Mouse (Mus musculus) 3134 (cell line): Measurements from ENCODE around the gene Myl7.
"Not testable (repeated sequence)": the region's sequence is repeated elsewhere in the genome, so short reads cannot be mapped to it uniquely, and the experiment has no call there.

Experiments used
- DNase-seq: peaks from one replicate; pipeline ENCODE4 v3.0.0-alpha.2; 2011; ENCODE audit warnings: low spot score; ENCODE audit not compliant: insufficient read length; ENCODE audit errors: extremely low read depth

Myl7 gene

DNA sequence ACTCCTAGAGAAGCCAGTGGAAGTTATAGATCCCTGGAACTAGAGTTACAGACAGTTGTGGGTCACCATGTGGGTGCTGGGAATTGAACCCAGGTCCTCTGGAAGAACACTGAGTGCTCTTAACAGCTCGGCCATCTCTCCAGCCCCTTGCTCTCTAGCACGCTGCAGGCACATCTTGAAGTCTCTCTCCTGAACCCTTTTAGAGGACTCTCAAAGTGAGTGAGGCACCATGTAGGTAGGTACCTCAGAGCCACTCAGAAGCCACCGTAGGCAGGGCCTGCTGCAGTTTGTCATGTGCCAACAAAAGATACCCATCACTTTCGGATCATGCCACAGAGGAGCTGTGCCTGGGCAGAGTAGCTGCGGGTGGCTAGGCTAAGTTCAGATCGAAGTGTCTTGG, 6.3 kb upstream of the Myl7 start:
- DNase-seq: no peak

- no peak for DNase-seq
These were observed 5.8 kb upstream of the Myl7 start for GRCm38 (mm10) chr11:5904357-5904756.

- DNase-seq: no peak
These were observed 5.3 kb upstream of the Myl7 start for GRCm38 (mm10) chr11:5903844-5904243.

DNA sequence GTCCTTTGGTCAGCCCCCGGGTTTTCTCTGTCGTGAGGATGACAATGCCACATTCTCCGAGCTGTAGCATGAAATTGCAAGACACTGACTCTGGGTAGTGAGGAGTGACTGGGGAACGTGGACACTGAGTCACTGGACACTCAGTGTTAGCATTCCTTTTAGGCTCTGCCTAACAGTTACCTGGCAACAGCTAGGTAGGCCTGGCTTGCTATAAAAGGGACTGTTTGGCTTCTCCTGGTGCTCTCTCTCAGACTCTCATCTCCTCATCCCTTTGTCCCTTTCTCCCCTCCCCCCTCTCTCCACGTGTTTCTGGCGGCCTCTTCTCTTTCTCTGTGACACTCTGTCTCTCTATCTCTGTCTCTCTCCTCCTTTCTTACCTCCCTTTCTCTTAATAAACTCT, 3.8 kb upstream of the Myl7 start:
- DNase-seq: no peak

DNA sequence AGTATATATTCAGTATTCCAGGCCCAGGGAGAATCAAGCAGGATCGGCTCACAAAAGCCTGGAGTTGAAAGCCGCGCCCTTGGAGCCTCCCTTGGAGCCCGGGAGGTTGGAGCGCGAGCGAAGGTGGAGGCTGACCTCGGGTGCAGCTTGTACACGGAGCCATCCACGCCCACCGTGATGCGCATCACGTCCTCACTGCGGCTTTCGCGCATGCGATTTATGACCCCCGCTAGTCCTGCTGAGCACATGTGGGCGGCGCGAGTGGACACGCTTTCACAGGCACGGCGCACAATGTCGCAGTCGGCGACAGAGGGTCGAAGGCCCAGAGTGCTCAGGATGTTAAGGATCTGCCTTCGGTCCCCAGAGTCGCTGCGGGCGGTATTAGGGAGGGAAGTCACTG, 3.4 kb upstream of the Myl7 start:
- no peak for DNase-seq

- no peak for DNase-seq
These were observed 2.7 kb upstream of the Myl7 start for GRCm38 (mm10) chr11:5901320-5901719.

DNA sequence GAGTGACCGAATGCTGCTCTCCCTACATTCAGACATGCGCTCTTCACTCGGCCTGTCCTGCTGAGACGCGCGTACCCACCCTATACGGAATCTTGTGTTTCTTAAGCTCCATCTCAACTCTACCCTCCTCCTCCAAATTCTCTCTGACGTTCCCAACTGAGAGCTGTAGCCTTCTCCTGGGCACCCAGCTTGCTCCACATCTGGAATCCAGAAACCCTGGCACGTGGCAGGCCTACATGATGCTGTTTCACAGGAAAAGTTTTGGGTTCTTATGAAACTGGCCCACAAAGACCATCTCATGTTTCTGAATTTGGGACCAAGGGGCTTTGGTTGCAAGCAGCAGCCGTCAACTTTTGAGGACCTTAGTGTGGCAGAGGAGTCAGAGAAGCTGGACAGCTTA, 704 bp upstream of the Myl7 start:
- no peak for DNase-seq

- no peak for DNase-seq
These were observed 743 bp downstream of the Myl7 start for GRCm38 (mm10) chr11:5897839-5898238.

- no peak for DNase-seq
These were observed 1.4 kb downstream of the Myl7 start for GRCm38 (mm10) chr11:5897230-5897629.

DNA sequence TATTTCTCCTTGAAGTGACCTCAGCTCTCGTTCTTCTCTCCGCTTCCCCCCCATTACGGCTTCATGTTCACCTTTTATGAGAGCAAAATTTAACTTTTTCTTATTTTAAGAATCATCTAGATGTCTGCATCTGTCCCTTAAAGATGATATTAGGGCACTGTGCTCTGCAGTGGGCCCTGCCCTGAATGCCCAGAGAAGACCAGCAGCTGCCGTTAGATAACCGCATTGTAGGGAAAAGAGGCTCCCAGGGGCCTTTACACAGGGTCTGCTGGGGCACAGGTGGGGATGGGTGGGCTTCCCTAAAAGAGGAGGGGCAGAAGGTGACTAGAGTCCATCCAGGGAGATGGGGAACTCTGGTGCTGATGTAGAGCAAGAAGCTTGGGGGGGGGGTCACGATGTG, 4.8 kb downstream of the Myl7 start:
- no peak for DNase-seq

DNA sequence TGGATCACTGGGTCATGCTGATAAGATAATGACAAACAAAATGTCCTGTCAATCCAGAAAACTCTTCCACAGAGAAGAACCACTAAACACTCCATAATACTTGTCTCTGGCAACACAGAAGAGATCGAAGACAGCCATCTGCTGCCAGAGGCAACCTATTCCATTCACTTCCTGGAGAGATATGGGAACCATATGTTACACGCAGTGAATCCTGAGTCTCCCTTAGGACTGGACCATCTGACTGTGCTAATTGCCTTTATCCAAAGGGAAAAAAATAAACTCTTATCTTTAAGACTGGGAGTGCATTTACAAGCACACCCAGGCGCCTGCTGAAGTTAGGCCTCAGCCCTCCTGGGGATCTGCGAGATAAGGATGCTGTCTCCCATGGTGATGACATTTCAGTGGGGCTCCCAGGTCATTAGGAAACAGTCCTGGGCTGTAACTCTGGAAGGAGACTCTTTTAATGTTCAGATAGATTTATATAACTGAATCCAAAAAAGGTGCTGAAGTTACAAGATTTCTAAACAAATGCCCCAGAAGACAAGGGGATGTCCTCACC, 5.7 kb downstream of the Myl7 start:
- DNase-seq: no peak

DNA sequence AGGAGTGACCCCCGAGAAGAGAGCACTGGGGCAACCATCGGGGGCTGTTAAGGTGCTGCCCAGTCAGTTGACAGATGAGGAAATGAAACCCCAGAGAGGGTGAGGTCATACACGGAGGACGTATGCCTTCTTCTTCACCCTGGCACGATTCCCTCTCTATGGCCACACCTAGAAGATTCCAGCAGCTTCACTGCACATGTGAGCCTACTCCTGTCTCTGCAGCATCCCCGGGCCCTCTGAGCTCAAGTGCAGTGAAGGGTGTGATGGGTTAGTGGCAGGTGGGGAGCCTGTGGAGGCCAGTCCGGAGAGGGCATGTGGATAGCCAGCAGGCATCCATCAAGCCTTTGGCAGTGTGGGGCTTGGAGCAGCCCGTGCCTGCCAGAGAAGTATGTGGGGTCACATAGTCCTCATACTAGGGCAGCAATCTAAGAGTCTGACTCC, 6.4 kb downstream of the Myl7 start:
- no peak for DNase-seq

- DNase-seq: not testable (repeated sequence)
These were observed 10.0 kb downstream of the Myl7 start for GRCm38 (mm10) chr11:5888563-5888962.

DNA sequence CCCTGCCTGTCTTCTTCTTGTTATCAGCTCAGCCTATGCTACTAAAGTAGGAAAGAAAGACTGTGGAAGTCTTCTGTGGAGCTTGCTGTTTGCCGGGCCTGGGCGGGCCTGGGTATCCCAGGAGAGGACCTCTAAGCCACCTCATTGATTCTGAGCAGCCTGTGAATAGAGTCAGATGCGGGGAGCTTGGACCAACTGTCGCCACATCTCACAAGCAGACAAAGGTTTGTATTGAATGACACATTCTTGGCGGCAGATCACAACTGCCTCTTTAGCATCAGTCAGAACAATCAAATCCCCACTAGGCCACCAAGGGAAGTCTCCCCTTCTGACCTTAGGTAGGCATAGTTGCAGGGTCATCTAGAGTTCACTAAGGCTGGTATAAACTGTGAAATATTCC, 11.3 kb downstream of the Myl7 start:
- no peak for DNase-seq

GRCm38 (mm10) chr11:5886187-5886586, 12.4 kb downstream of the Myl7 start:
- DNase-seq: no peak

DNA sequence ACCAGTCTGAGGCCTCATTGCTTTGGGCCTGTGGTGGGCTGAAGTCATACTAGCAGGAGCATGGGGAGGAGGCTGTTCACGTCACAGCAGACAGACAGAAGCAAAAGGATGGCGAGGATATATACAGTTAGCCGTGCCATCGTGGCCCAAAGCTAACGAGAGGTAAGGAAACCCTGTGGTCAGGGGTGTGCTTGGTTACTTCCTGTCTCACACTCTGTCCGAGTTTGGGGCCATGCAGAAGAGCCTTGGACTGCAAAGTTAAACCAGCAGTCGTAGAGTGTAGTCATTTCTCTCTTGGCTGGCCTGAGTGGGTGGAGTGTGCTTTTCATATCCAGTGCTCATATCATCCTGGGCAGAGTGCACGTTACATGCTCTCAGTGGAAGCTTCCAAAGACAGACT, 16.1 kb downstream of the Myl7 start:
- DNase-seq: no peak

DNA sequence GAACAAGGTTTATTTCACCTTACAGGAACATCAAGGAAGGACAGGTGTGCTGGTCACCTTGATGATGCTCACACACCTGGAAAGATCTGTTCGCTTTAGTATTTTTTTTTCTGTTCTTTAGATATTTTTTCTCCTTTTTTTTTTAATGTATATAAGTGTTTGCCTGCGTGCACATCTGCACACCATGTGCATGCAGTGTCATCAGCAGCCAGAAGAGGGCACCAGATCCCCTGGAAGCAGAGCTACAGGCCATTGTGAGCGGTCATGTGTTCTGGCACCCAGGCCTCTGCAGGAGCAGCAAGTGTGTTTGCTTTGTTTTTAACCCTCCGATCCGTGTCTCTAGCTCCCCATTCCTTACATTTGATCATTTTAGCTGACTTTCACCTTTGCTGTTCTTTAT, 18.7 kb downstream of the Myl7 start:
- DNase-seq: no peak

GRCm38 (mm10) chr11:5878661-5879060, 19.9 kb downstream of the Myl7 start:
- DNase-seq: no peak

- peak; percentile 98 for DNase-seq
These were observed 20.6 kb downstream of the Myl7 start, which contains the start of gene Pold2 for GRCm38 (mm10) chr11:5877921-5878526. TSS of gene Pold2 (minus strand) at chr11:5878292.

DNA sequence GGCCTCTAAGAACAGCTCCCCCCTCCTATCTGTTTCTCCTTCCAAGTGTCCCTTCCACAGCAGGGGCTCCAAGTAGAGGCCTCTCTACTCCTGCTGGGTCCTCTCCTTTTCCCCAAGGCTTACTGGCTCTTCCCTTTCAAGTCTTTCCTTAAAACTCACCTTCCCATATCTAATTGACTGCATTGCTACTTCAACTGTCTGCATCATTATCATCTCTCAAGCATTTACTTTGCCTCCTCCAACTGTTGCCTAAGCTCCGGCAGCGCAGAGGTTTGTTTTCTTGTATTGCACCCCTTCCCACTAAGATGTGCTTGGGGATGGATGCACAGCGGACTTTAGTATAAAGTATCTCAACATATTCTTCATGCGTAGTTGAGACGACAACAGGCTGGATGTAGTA, 21.2 kb downstream of the Myl7 start:
- DNase-seq: no peak

- DNase-seq: no peak
These were observed 25.4 kb downstream of the Myl7 start for GRCm38 (mm10) chr11:5873192-5873591.

- no peak for DNase-seq
These were observed 25.9 kb downstream of the Myl7 start for GRCm38 (mm10) chr11:5872707-5873106.

DNA sequence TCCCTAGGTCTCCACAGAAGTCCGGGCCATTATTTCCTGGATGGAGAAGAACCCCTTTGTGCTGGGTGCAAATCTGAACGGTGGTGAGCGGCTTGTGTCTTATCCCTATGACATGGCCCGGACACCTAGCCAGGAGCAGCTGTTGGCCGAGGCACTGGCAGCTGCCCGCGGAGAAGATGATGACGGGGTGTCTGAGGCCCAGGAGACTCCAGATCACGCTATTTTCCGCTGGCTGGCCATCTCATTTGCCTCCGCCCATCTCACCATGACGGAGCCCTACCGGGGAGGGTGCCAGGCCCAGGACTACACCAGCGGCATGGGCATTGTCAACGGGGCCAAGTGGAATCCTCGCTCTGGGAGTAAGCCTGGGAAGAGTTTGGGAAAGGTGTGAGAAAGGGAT, 28.5 kb downstream of the Myl7 start:
- no peak for DNase-seq
